Mouse (Mus musculus) spleen, postnatal 10 days (tissue): ENCODE results near the gene Ccl4.

ENCODE experiments used
- DNase-seq, 2 experiments: peaks; one replicate each; pipeline ENCODE4 v3.0.0; 2021 to 2022; ENCODE audit warnings: low spot score in 2 of 2

Gene Ccl4

GRCm38 (mm10) chr11:83662204-83662603 is at the start of gene Ccl4:
Gene Ccl4, plus strand, starts transcription at chr11:83662584.
- DNase-seq = no peak

- no peak for DNase-seq
Measured at GRCm38 (mm10) chr11:83616586-83616985, 45.8 kb upstream of the Ccl4 start.

GRCm38 (mm10) chr11:83618238-83618637 is 44.1 kb upstream of the Ccl4 start:
- DNase-seq = no peak

- DNase-seq = no peak
Measured at GRCm38 (mm10) chr11:83619037-83619436, 43.3 kb upstream of the Ccl4 start.

- no peak for DNase-seq
Measured at GRCm38 (mm10) chr11:83623586-83623985, 38.8 kb upstream of the Ccl4 start.

GRCm38 (mm10) chr11:83628808-83629207 is 33.6 kb upstream of the Ccl4 start:
- no peak for DNase-seq

GRCm38 (mm10) chr11:83630630-83631029 is 31.8 kb upstream of the Ccl4 start:
- no peak for DNase-seq

GRCm38 (mm10) chr11:83631065-83631464 is 31.3 kb upstream of the Ccl4 start:
- DNase-seq = no peak

- DNase-seq = peak in 1 of 2 experiments; percentile 42
Measured at GRCm38 (mm10) chr11:83632744-83633143, 29.6 kb upstream of the Ccl4 start.

GRCm38 (mm10) chr11:83634425-83634824 is 28.0 kb upstream of the Ccl4 start:
- no peak for DNase-seq

- DNase-seq = no peak
Measured at GRCm38 (mm10) chr11:83634898-83635297, 27.5 kb upstream of the Ccl4 start.

GRCm38 (mm10) chr11:83636742-83637235 is 25.6 kb upstream of the Ccl4 start:
- DNase-seq = no peak

- no peak for DNase-seq
Measured at GRCm38 (mm10) chr11:83638934-83639333, 23.4 kb upstream of the Ccl4 start.

GRCm38 (mm10) chr11:83639533-83639932 is 22.9 kb upstream of the Ccl4 start:
- DNase-seq = peak; percentile 22 to 46

GRCm38 (mm10) chr11:83640141-83640540 is 22.2 kb upstream of the Ccl4 start:
- DNase-seq = peak; percentile 14 to 61

- no peak for DNase-seq
Measured at GRCm38 (mm10) chr11:83641216-83641615, 21.2 kb upstream of the Ccl4 start.

- DNase-seq = no peak
Measured at GRCm38 (mm10) chr11:83645521-83645920, 16.9 kb upstream of the Ccl4 start, which contains the start of gene Rpl9-ps1. Gene Rpl9-ps1, minus strand, starts transcription at chr11:83645621.

GRCm38 (mm10) chr11:83646356-83647149 is 15.8 kb upstream of the Ccl4 start:
- DNase-seq = no peak

GRCm38 (mm10) chr11:83649305-83649841 is 13.0 kb upstream of the Ccl4 start, which contains the start of gene Ccl3:
Gene Ccl3, minus strand, starts transcription at chr11:83649355.
- no peak for DNase-seq

GRCm38 (mm10) chr11:83654606-83655005 is 7.8 kb upstream of the Ccl4 start:
- no peak for DNase-seq

GRCm38 (mm10) chr11:83657508-83657907 is 4.9 kb upstream of the Ccl4 start:
- no peak for DNase-seq

GRCm38 (mm10) chr11:83658797-83659196 is 3.6 kb upstream of the Ccl4 start:
- DNase-seq = no peak

- DNase-seq = no peak
Measured at GRCm38 (mm10) chr11:83663532-83663931, 1.1 kb downstream of the Ccl4 start.
